Mouse (Mus musculus): ENCODE measurements at regions not wholly inside any gene's neighbourhood (a gene's known extent, or its start where the extent isn't known, plus 50 kb on each side); places are given as distances from the start of the nearest gene placed in this dataset.
A peak's percentile ranks its signal among the peaks of the same experiment; 100 is the strongest.

DNA sequence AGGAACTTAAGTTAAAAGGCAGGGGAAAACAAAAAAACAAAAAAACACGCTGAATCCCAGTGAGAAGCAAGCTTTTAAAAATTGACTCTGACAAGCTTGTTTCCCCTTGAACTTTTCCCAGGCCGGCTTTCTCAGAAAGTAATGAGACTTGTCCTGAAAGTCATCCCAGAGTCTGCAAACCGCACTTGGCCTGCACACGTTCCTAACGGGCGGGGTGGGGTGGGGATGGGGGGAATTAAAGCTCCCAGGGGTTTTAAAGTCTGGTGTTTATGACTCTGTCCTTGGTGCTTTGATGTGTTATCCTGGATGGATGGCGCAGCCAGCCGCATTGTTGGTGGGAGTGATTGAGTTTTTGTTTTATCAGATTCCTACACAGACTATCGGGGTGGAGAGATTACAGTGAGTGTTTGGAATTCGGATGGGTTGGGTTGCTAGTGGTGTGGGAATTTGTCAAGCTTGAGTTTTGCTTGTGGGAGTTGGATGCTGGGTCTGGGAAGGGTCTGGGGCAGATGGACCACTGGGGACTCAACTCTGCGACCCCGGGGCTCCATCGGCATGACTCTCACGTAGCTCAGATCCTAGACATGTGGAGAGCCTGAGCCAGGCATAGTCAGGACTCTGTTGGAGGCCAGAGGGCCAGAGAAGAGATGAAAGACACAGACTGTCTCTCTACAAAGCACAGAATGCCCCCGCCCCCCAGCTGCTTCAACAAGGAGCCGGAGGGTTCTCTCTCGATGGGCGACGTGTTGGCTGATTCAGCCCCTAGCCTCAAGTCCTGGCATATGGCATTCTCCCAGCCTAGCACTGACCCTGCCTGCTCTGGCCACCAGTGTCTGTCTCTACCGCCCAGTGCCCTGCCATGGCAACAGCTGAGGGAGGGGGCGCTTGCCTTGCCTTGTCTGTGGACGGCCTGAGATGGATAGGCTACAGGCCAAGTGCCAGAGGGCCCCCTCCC lies 75.5 kb downstream of the E030025P04Rik start:
- no peak overlapping the region for H3K9ac ChIP-seq (ENCODE audit: low read length)
- 32% methylated on average over 22 of the region's 22 CpGs for WGBS
- no peak overlapping the region for H3K4me3 ChIP-seq (ENCODE audit: low read depth, low read length)
- H3K4me2 ChIP-seq: peak overlapping the region; percentile 19; the same call in 1 of the 2 replicates
- H3K27ac ChIP-seq (ENCODE audit: low read depth, low read length): peak overlapping the region; percentile 63
- H3K36me3 ChIP-seq (ENCODE audit: control insufficient read depth, insufficient read depth, low read length): no peaks in the 10 kb centered on the region
- ATAC-seq (ENCODE audit: low FRiP score) (peak; percentile 93), DNase-seq (ENCODE audit: low spot score, missing footprints) (peak; percentile 92)
- peaks cover 33% of the 10 kb centered on the region for H3K4me1 ChIP-seq (ENCODE audit: control insufficient read depth, insufficient read depth, low read length)
- no peaks in the 10 kb centered on the region for H3K27me3 ChIP-seq (ENCODE audit: control insufficient read depth, insufficient read depth, low read length)
- no peaks in the 10 kb centered on the region for H3K9me3 ChIP-seq (ENCODE audit: control insufficient read depth, low read length)

DNA sequence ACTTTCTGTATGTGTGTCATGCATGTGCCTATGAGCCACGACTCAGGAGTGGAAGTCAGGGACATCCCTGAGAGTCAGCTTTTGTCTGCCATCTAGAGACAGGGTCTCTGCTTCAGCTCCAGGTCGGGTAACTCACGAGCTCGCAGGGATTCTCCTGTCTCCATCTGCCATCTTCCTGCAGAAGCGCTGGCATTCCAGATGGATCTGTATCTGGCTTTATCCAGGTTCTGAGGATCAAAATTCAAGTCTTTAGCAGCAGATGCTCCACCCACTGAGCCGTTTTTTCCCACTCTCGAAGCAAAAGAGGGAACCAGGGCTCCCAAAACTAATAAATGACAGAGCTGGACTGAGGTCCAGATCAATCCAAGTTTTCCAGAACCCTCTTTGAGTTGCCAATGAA lies 76.4 kb downstream of the E030025P04Rik start:
- Histone ChIP-seq H3K9ac (ENCODE audit: low read length) (no peak overlapping the region), H3K9me3 (ENCODE audit: control insufficient read depth, low read length) (no peaks in the 10 kb centered on the region), H3K4me2 (no peak overlapping the region), H3K27me3 (ENCODE audit: control insufficient read depth, insufficient read depth, low read length) (no peaks in the 10 kb centered on the region), H3K4me1 (ENCODE audit: control insufficient read depth, insufficient read depth, low read length) (peaks cover 33% of the 10 kb centered on the region), H3K36me3 (ENCODE audit: control insufficient read depth, insufficient read depth, low read length) (no peaks in the 10 kb centered on the region), H3K4me3 (ENCODE audit: low read depth, low read length) (no peak overlapping the region), H3K27ac (ENCODE audit: low read depth, low read length) (peak overlapping the region; percentile 63)
- WGBS: 81% methylated on average over 7 of the region's 7 CpGs
- ATAC-seq (ENCODE audit: low FRiP score) (no peak), DNase-seq (ENCODE audit: low spot score, missing footprints) (peak; percentile 82)

DNA sequence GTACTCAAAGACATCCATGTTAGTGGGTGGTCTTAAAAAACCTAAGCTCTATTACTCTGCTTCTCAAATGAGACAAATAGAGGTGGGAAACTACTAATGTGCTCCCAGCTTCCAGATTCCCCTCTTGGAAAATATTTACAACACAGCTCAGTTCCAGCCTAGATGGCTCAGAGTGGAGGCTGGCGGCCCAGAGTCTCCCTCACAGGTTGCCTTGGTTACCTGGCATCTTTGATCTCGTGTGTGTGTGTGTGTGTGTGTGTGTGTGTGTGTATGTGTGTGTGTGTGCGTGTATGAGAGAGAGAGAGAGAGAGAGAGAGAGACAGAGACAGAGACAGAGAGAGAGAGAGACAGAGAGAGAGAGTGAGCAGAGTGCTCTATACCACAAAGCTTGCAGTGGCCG lies 82.2 kb downstream of the E030025P04Rik start:
- Histone ChIP-seq H3K9ac (ENCODE audit: low read length) (no peak overlapping the region), H3K36me3 (ENCODE audit: control insufficient read depth, insufficient read depth, low read length) (no peaks in the 10 kb centered on the region), H3K4me2 (no peak overlapping the region), H3K9me3 (ENCODE audit: control insufficient read depth, low read length) (no peaks in the 10 kb centered on the region), H3K4me1 (ENCODE audit: control insufficient read depth, insufficient read depth, low read length) (no peaks in the 10 kb centered on the region), H3K27ac (ENCODE audit: low read depth, low read length) (no peak overlapping the region), H3K4me3 (ENCODE audit: low read depth, low read length) (no peak overlapping the region), H3K27me3 (ENCODE audit: control insufficient read depth, insufficient read depth, low read length) (no peaks in the 10 kb centered on the region)
- no peak for ATAC-seq (ENCODE audit: low FRiP score)
- WGBS: 58% methylated on average over 4 of the region's 4 CpGs
- DNase-seq (ENCODE audit: low spot score, missing footprints): no peak

GRCm38 (mm10) chr11:109060527-109060908 lies 83.7 kb downstream of the E030025P04Rik start:
- H3K27me3 ChIP-seq (ENCODE audit: control insufficient read depth, insufficient read depth, low read length): no peaks in the 10 kb centered on the region
- H3K9me3 ChIP-seq (ENCODE audit: control insufficient read depth, low read length): no peaks in the 10 kb centered on the region
- ATAC-seq (ENCODE audit: low FRiP score): no peak
- no peak overlapping the region for H3K4me2 ChIP-seq
- no peak overlapping the region for H3K27ac ChIP-seq (ENCODE audit: low read depth, low read length)
- no peak overlapping the region for H3K9ac ChIP-seq (ENCODE audit: low read length)
- no peaks in the 10 kb centered on the region for H3K4me1 ChIP-seq (ENCODE audit: control insufficient read depth, insufficient read depth, low read length)
- WGBS: 90% methylated on average over 3 of the region's 3 CpGs
- no peak overlapping the region for H3K4me3 ChIP-seq (ENCODE audit: low read depth, low read length)
- no peak for DNase-seq (ENCODE audit: low spot score, missing footprints)
- no peaks in the 10 kb centered on the region for H3K36me3 ChIP-seq (ENCODE audit: control insufficient read depth, insufficient read depth, low read length)

- no peak overlapping the region for H3K27ac ChIP-seq (ENCODE audit: low read depth, low read length)
- H3K9me3 ChIP-seq (ENCODE audit: control insufficient read depth, low read length): no peaks in the 10 kb centered on the region
- no peaks in the 10 kb centered on the region for H3K4me1 ChIP-seq (ENCODE audit: control insufficient read depth, insufficient read depth, low read length)
- no peaks in the 10 kb centered on the region for H3K27me3 ChIP-seq (ENCODE audit: control insufficient read depth, insufficient read depth, low read length)
- 88% methylated on average over 12 of the region's 12 CpGs for WGBS
- ATAC-seq (ENCODE audit: low FRiP score) (no peak), DNase-seq (ENCODE audit: low spot score, missing footprints) (no peak)
- no peak overlapping the region for H3K4me3 ChIP-seq (ENCODE audit: low read depth, low read length)
- no peaks in the 10 kb centered on the region for H3K36me3 ChIP-seq (ENCODE audit: control insufficient read depth, insufficient read depth, low read length)
- H3K9ac ChIP-seq (ENCODE audit: low read length): no peak overlapping the region
- no peak overlapping the region for H3K4me2 ChIP-seq
These were observed 84.2 kb downstream of the E030025P04Rik start for GRCm38 (mm10) chr11:109059863-109060526.

- no peak overlapping the region for H3K27ac ChIP-seq (ENCODE audit: low read depth, low read length)
- ATAC-seq (ENCODE audit: low FRiP score) (no peak), DNase-seq (ENCODE audit: low spot score, missing footprints) (no peak)
- no peaks in the 10 kb centered on the region for H3K27me3 ChIP-seq (ENCODE audit: control insufficient read depth, insufficient read depth, low read length)
- no peak overlapping the region for H3K4me2 ChIP-seq
- H3K9me3 ChIP-seq (ENCODE audit: control insufficient read depth, low read length): no peaks in the 10 kb centered on the region
- H3K4me1 ChIP-seq (ENCODE audit: control insufficient read depth, insufficient read depth, low read length): no peaks in the 10 kb centered on the region
- H3K9ac ChIP-seq (ENCODE audit: low read length): no peak overlapping the region
- no peaks in the 10 kb centered on the region for H3K36me3 ChIP-seq (ENCODE audit: control insufficient read depth, insufficient read depth, low read length)
- H3K4me3 ChIP-seq (ENCODE audit: low read depth, low read length): no peak overlapping the region
These were observed 86.1 kb downstream of the E030025P04Rik start for GRCm38 (mm10) chr11:109058021-109058420.

GRCm38 (mm10) chr11:109048257-109049101 lies 95.7 kb downstream of the E030025P04Rik start:
- Histone ChIP-seq H3K27ac (ENCODE audit: low read depth, low read length) (no peak overlapping the region), H3K4me2 (no peak overlapping the region), H3K4me1 (ENCODE audit: control insufficient read depth, insufficient read depth, low read length) (no peaks in the 10 kb centered on the region), H3K9ac (ENCODE audit: low read length) (no peak overlapping the region), H3K4me3 (ENCODE audit: low read depth, low read length) (no peak overlapping the region), H3K27me3 (ENCODE audit: control insufficient read depth, insufficient read depth, low read length) (no peaks in the 10 kb centered on the region), H3K9me3 (ENCODE audit: control insufficient read depth, low read length) (no peaks in the 10 kb centered on the region), H3K36me3 (ENCODE audit: control insufficient read depth, insufficient read depth, low read length) (no peaks in the 10 kb centered on the region)
- DNase-seq (ENCODE audit: low spot score, missing footprints): peak; percentile 59
- ATAC-seq (ENCODE audit: low FRiP score): no peak
- WGBS: 81% methylated on average over 10 of the region's 10 CpGs

DNA sequence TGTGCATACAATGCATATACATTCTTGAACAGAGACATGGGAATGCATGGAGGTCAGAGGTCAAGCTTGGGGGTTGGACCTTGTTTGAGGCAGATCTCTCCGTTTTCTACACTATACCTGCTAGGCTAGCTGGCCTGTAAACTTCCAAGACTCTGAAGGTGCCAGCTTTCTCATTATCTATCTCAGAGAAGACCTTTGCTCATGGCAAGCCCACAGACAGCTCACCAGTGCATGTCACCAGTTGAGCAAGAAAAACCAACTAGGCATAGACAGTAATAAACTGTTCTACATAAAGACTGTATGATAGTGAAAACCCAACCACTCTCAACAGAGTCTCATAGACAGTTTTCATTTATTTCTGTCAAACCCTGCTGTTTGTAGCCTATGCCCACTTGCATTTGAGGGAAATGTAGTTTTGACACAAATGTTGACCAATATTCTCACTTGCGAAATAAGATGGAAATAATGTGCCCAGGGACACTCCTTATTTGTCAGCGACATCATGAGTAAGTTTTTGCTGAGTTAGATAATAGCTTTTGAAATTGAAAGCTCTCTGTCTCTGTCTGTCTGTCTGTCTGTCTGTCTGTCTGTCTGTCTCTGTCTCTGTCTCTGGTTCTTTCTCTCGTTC lies 96.6 kb downstream of the E030025P04Rik start:
- 90% methylated on average over 4 of the region's 4 CpGs for WGBS

More for the DNA sequence above, 96.6 kb downstream of the E030025P04Rik start:
- no peak overlapping the region for H3K9ac ChIP-seq (ENCODE audit: low read length)
- H3K9me3 ChIP-seq (ENCODE audit: control insufficient read depth, low read length): no peaks in the 10 kb centered on the region
- DNase-seq (ENCODE audit: low spot score, missing footprints) (peak; percentile 75), ATAC-seq (ENCODE audit: low FRiP score) (no peak)
- no peaks in the 10 kb centered on the region for H3K36me3 ChIP-seq (ENCODE audit: control insufficient read depth, insufficient read depth, low read length)
- no peaks in the 10 kb centered on the region for H3K4me1 ChIP-seq (ENCODE audit: control insufficient read depth, insufficient read depth, low read length)
- no peaks in the 10 kb centered on the region for H3K27me3 ChIP-seq (ENCODE audit: control insufficient read depth, insufficient read depth, low read length)
- H3K27ac ChIP-seq (ENCODE audit: low read depth, low read length): no peak overlapping the region
- H3K4me3 ChIP-seq (ENCODE audit: low read depth, low read length): no peak overlapping the region
- no peak overlapping the region for H3K4me2 ChIP-seq
